Mouse (Mus musculus): ENCODE results near the gene Pex11b. TPM values are rescaled to one million over a fixed set of nuclear protein-coding genes. Genes with fewer than 3 reads are reported as not detected.
A peak's percentile ranks its signal among the peaks of the same experiment; 100 is the strongest.
"Not testable (repeated sequence)": the region's sequence is repeated elsewhere in the genome, so short reads cannot be mapped to it uniquely, and the experiment has no call there.

Pex11b gene
- polyA plus RNA-seq, 1 experiment from 2014 or later, result 29.0 TPM

DNA sequence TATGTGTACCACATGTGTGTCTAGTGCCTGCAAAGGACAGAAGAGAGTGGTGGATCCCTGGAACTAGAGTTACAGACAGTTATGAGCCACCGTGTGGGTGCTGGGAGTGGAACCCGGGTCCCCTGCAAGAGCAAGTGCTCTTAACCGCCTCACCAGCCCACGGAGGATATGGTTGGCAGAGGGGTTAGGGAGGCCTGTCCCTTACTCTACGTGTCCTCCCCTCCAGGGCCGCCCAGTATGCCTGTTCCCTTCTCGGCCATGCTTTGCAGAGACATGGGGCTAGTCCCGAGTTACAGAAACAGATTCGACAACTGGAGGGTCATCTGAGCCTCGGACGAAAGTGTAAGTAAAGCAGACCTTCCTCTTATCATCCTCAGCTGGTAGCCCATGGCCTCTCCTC, 1.3 kb downstream of the Pex11b start:
- WGBS, result 52% methylated on average over 11 of the region's 11 CpGs
- Histone ChIP-seq H3K27me3 (replicated peaks; ENCODE audit: control insufficient read depth, insufficient read depth, low read length) (no peaks in the 10 kb centered on the region), H3K4me2 (peak overlapping the region; percentile 85), H3K36me3 (ENCODE audit: control insufficient read depth, insufficient read depth, low read length) (peaks cover 16% of the 10 kb centered on the region), H3K4me3 (ENCODE audit: low read depth, low read length) (peak overlapping the region; percentile 80), H3K9ac (ENCODE audit: low read depth, low read length) (peak overlapping the region; percentile 91), H3K27ac (ENCODE audit: low read depth, low read length) (no peak overlapping the region), H3K9me3 (ENCODE audit: control insufficient read depth, low read length) (no peaks in the 10 kb centered on the region), H3K4me1 (replicated peaks; ENCODE audit: control insufficient read depth, insufficient read depth, low read length) (peaks cover 11% of the 10 kb centered on the region)
- no peak for ATAC-seq (replicated peaks; ENCODE audit: low FRiP score)
- DNase-seq (ENCODE audit: low spot score), result no peak

DNA sequence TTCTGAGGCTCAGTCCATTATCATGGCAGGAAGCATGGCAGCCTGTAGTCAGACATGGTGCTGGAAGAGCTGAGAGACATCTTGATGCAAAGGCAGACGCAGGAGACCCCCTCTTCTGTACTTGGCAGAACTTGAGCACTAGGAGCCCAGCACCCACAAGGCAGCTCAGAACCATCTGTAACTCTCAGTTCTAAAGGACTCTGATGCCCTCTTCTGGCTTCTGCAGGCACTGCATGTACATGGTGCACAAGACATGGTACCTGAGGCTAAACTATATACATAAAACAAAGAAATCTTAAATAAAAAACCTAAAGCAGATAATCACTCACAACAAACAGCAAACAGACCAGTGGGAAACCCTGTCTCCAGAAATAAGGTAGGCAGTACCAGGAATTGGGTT, 4.0 kb downstream of the Pex11b start:
- H3K4me2 ChIP-seq, result no peak overlapping the region
- peaks cover 11% of the 10 kb centered on the region for H3K4me1 ChIP-seq (replicated peaks; ENCODE audit: control insufficient read depth, insufficient read depth, low read length)
- DNase-seq (ENCODE audit: low spot score) (no peak), ATAC-seq (replicated peaks; ENCODE audit: low FRiP score) (no peak)
- no peak overlapping the region for H3K4me3 ChIP-seq (ENCODE audit: low read depth, low read length)
- H3K9ac ChIP-seq (ENCODE audit: low read depth, low read length), result no peak overlapping the region
- no peaks in the 10 kb centered on the region for H3K27me3 ChIP-seq (replicated peaks; ENCODE audit: control insufficient read depth, insufficient read depth, low read length)
- H3K27ac ChIP-seq (ENCODE audit: low read depth, low read length), result no peak overlapping the region
- WGBS, result 71% methylated on average over 1 of the region's 1 CpGs
- peaks cover 11% of the 10 kb centered on the region; the same call in 1 of the 2 replicates for H3K36me3 ChIP-seq (ENCODE audit: control insufficient read depth, insufficient read depth, low read length)
- no peaks in the 10 kb centered on the region for H3K9me3 ChIP-seq (ENCODE audit: control insufficient read depth, low read length)

DNA sequence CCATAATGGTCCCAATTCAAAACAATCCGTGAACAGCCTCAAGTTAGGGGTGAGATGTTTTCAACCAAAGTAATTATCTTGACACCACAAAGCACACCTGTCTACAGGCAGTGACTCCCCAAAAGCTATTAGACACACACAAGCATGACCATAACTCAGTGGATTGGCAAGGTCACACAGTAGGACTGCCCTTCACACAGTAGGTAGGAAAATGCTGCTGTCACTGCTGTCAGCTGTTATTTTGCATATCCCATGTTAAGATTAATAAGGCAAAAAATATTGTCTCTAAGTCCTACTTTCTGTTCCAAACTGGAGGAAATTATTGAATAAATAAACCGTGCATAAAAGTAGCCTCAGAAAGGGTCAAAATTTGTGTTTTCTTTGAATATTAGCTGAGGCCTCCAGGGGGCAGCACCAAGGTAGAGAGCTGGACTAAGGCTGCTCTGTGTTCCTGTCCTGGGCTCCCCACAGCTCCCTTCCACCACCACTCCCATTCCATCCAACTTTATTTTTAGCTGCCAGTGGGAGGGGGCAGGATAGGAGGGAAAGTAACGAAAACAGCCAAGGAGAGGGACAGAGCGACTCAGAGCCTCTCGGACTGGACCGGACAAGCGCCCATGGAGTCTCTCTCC, 10.0 kb downstream of the Pex11b start, which contains the start of gene Itga10:
Itga10 (plus strand) TSS at position 567 of the 632 bp plus-strand sequence.
- no peaks in the 10 kb centered on the region for H3K4me1 ChIP-seq (replicated peaks; ENCODE audit: control insufficient read depth, insufficient read depth, low read length)
- peaks cover 8% of the 10 kb centered on the region; the same call in 1 of the 2 replicates for H3K36me3 ChIP-seq (ENCODE audit: control insufficient read depth, insufficient read depth, low read length)
- no peak within 1 kb of the TSS for H3K27ac ChIP-seq (ENCODE audit: low read depth, low read length)
- H3K4me2 ChIP-seq, result no peak within 1 kb of the TSS
- H3K27me3 ChIP-seq (replicated peaks; ENCODE audit: control insufficient read depth, insufficient read depth, low read length), result no peaks in the 10 kb centered on the region
- ATAC-seq (replicated peaks; ENCODE audit: low FRiP score) (no peak), DNase-seq (ENCODE audit: low spot score) (no peak)
- WGBS, result 76% methylated on average over 7 of the region's 7 CpGs
- H3K9me3 ChIP-seq (ENCODE audit: control insufficient read depth, low read length), result no peaks in the 10 kb centered on the region
- H3K4me3 ChIP-seq (ENCODE audit: low read depth, low read length), result no peak within 1 kb of the TSS
- no peak within 1 kb of the TSS for H3K9ac ChIP-seq (ENCODE audit: low read depth, low read length)

DNA sequence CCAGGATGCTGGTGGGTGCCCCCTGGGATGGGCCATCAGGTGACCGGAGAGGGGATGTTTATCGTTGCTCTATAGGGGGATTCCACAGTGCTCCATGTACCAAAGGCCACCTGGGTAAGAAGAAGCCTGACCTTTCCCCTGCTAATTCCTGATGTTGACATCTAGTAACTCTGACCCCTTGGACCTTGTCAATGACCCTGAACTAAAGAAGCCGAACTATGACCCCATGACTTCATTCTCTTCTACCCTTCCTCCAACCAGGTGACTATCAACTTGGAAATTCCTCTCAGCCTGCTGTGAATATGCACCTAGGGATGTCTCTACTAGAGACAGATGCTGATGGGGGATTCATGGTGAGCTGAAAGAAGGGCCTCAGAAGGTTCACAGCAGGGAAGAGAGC, 12.2 kb downstream of the Pex11b start:
- no peak for ATAC-seq (replicated peaks; ENCODE audit: low FRiP score)

DNA sequence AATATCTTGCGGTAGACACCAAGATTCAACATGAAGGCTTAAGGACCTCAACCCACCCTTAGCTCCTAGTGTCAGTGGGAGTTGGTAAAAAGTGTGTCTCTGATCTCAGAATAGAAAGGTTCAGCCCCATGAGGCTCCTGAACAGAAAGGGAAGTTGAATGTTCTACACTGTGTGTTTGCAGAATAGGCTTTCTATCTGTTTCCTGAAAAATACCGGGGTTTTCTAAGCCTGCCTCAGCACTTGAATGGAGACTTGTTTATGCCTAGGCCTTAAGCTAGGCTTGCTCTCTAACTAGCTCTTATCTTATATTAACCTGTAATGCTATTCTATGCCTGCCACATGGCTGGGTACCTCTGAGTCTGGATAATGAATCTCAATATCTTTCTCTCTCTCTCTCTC, 25.7 kb downstream of the Pex11b start:
- Histone ChIP-seq H3K36me3 (ENCODE audit: control insufficient read depth, insufficient read depth, low read length) (no peaks in the 10 kb centered on the region), H3K9ac (ENCODE audit: low read depth, low read length) (no peak overlapping the region), H3K27ac (ENCODE audit: low read depth, low read length) (no peak overlapping the region), H3K9me3 (ENCODE audit: control insufficient read depth, low read length) (no peaks in the 10 kb centered on the region), H3K4me3 (ENCODE audit: low read depth, low read length) (no peak overlapping the region), H3K4me2 (no peak overlapping the region), H3K4me1 (replicated peaks; ENCODE audit: control insufficient read depth, insufficient read depth, low read length) (peaks cover 2% of the 10 kb centered on the region; the same call in 1 of the 2 replicates), H3K27me3 (replicated peaks; ENCODE audit: control insufficient read depth, insufficient read depth, low read length) (no peaks in the 10 kb centered on the region)
- DNase-seq (ENCODE audit: low spot score) (no peak), ATAC-seq (replicated peaks; ENCODE audit: low FRiP score) (no peak)
- 63% methylated on average over 2 of the region's 2 CpGs for WGBS

More for the DNA sequence above, 12.2 kb downstream of the Pex11b start:
- DNase-seq (ENCODE audit: low spot score), result no peak
- no peaks in the 10 kb centered on the region for H3K4me1 ChIP-seq (replicated peaks; ENCODE audit: control insufficient read depth, insufficient read depth, low read length)
- no peak overlapping the region for H3K27ac ChIP-seq (ENCODE audit: low read depth, low read length)
- H3K27me3 ChIP-seq (replicated peaks; ENCODE audit: control insufficient read depth, insufficient read depth, low read length), result no peaks in the 10 kb centered on the region
- no peaks in the 10 kb centered on the region for H3K9me3 ChIP-seq (ENCODE audit: control insufficient read depth, low read length)
- no peak overlapping the region for H3K4me2 ChIP-seq
- peaks cover 6% of the 10 kb centered on the region; the same call in 1 of the 2 replicates for H3K36me3 ChIP-seq (ENCODE audit: control insufficient read depth, insufficient read depth, low read length)
- H3K4me3 ChIP-seq (ENCODE audit: low read depth, low read length), result no peak overlapping the region
- 84% methylated on average over 3 of the region's 3 CpGs for WGBS
- no peak overlapping the region for H3K9ac ChIP-seq (ENCODE audit: low read depth, low read length)

DNA sequence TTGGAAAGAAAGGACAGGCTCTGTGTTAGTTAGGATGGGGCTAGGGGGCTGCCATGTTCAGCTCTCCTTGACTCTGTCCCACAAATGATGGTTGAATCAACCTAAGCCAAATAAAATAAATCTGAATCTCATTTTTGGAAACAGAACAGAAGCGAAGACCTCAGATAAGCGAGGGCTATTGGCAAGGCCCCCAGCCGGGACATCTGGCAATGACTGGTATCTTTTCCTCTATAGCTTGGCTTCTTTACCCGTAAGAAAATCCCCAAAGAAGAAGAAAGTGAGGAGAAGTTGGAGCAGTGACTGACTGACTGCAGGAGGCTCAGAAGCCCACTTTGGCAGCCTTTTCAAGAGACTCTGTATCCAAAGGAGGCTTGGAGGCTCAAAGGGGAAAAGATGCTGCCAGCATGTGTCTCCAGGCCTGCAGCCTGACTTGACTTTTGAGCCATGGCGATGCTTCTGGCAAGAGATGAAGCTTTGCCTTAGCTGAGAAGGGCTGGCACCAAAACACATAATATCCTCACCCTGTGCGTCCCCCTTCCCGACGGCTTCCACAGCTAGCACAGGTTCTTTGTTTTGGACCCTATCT, 27.6 kb downstream of the Pex11b start:
- WGBS, result 54% methylated on average over 8 of the region's 8 CpGs
- Histone ChIP-seq H3K9ac (ENCODE audit: low read depth, low read length) (no peak overlapping the region), H3K27ac (ENCODE audit: low read depth, low read length) (no peak overlapping the region), H3K4me1 (replicated peaks; ENCODE audit: control insufficient read depth, insufficient read depth, low read length) (peaks cover 2% of the 10 kb centered on the region; the same call in 1 of the 2 replicates), H3K36me3 (ENCODE audit: control insufficient read depth, insufficient read depth, low read length) (no peaks in the 10 kb centered on the region), H3K4me3 (ENCODE audit: low read depth, low read length) (no peak overlapping the region), H3K9me3 (ENCODE audit: control insufficient read depth, low read length) (no peaks in the 10 kb centered on the region), H3K4me2 (no peak overlapping the region), H3K27me3 (replicated peaks; ENCODE audit: control insufficient read depth, insufficient read depth, low read length) (no peaks in the 10 kb centered on the region)
- DNase-seq (ENCODE audit: low spot score) (no peak), ATAC-seq (replicated peaks; ENCODE audit: low FRiP score) (no peak)

DNA sequence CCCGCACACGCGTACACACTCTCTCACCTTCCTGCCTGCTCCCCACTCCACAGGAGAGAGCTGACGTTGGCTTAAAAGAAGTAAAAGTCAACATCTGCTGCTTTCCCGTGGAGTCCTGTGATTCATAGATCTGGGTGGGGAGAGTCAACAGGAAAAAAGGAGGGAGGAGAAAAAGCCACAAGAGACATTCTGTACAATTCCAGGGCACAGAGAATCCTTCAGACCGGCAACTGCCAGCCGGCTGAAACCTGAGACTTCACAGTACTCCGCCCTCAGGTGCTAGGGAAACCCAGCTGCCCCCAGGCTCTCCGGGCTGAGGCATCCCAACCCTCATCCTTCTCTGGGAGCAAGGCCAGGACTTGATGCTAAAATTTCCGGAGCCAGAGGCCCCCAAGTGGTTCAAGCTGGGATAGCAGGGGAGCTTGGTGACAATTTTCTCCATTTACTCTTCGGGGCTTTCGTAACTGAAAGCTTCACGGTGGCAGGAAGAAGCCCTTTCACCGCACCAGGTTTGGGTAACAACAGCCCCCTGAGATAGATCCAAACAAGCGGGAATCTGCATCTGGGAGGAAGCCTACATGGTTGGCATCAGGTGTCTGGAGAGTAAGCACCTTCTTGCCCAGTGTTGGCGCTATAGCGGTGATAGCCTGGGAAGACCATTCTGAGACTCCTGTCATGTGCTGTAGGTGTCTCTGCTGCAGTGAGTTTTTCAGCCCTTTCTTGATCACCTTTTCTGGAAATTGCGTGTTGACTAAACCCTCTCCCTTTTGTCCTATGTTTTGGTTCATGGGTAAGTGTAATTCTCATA, 28.5 kb downstream of the Pex11b start:
- WGBS, result 10% methylated on average over 15 of the region's 18 CpGs
- H3K4me2 ChIP-seq, result peak overlapping the region; percentile 69
- H3K27me3 ChIP-seq (replicated peaks; ENCODE audit: control insufficient read depth, insufficient read depth, low read length), result no peaks in the 10 kb centered on the region
- peak overlapping the region; percentile 38; the same call in 1 of the 2 replicates for H3K9ac ChIP-seq (ENCODE audit: low read depth, low read length)
- DNase-seq (ENCODE audit: low spot score) (peak; percentile 76), ATAC-seq (replicated peaks; ENCODE audit: low FRiP score) (peak; percentile 60; the same call in 1 of the 2 replicates)
- H3K27ac ChIP-seq (ENCODE audit: low read depth, low read length), result no peak overlapping the region
- peak overlapping the region; percentile 37 for H3K4me3 ChIP-seq (ENCODE audit: low read depth, low read length)
- H3K4me1 ChIP-seq (replicated peaks; ENCODE audit: control insufficient read depth, insufficient read depth, low read length), result peaks cover 2% of the 10 kb centered on the region; the same call in 1 of the 2 replicates
- H3K36me3 ChIP-seq (ENCODE audit: control insufficient read depth, insufficient read depth, low read length), result no peaks in the 10 kb centered on the region
- H3K9me3 ChIP-seq (ENCODE audit: control insufficient read depth, low read length), result no peaks in the 10 kb centered on the region

DNA sequence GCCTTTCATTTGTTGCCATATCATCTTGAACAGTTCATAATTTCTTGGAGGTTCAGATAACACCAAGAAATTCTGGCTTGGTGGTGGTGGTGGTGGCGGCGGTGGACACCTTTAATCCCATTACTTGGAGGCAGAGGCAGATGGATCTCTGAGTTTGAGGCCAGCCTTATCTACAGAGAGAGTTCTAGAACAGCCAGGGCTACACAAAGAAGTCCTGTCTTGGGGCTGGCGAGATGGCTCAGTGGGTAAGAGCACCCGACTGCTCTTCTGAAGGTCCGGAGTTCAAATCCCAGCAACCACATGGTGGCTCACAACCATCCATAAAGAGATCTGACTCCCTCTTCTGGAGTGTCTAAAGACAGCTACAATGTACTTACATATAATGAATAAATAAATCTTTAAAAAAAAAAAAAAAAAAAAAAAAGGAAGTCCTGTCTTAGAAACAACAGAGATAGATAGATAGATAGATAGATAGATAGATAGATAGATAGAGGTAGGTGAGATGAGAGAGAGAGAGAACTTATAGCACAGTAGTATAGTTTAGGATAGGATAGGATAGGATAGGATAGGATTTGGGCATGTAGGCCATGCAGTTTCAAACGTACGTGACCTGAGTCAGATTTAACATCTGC, 30.7 kb downstream of the Pex11b start:
- not testable (repeated sequence) for H3K27me3 ChIP-seq (replicated peaks; ENCODE audit: control insufficient read depth, insufficient read depth, low read length); H3K9me3 ChIP-seq (ENCODE audit: control insufficient read depth, low read length); H3K4me2 ChIP-seq; H3K9ac ChIP-seq (ENCODE audit: low read depth, low read length); H3K4me1 ChIP-seq (replicated peaks; ENCODE audit: control insufficient read depth, insufficient read depth, low read length); H3K36me3 ChIP-seq (ENCODE audit: control insufficient read depth, insufficient read depth, low read length); H3K4me3 ChIP-seq (ENCODE audit: low read depth, low read length); ATAC-seq (replicated peaks; ENCODE audit: low FRiP score); DNase-seq (ENCODE audit: low spot score); H3K27ac ChIP-seq (ENCODE audit: low read depth, low read length)
- 76% methylated on average over 7 of the region's 7 CpGs for WGBS
